Mouse (Mus musculus) kidney, embryonic 16.5 days (tissue): ENCODE results near the gene Sergef. TPM values are rescaled to one million over a fixed set of nuclear protein-coding genes. Genes with fewer than 3 reads are reported as not detected.

Experiments used
- ATAC-seq: fragments of 200-750 bp; cut with Nextera tagmentation; 2 replicates; pipeline ENCODE4 v1.8.0; 2017; ENCODE audit warnings: moderate TSS enrichment; ENCODE audit not compliant: low FRiP score, low TSS enrichment
- H3K27ac ChIP-seq: fragments of 300-500 bp; sonication (generic); 2 replicates; pipeline ENCODE4 v1.5.1; 2014; ENCODE audit warnings: low read length
- H3K27me3 ChIP-seq: fragments of 300-500 bp; sonication (generic); 2 replicates; pipeline ENCODE4 v1.6.1; 2014; ENCODE audit warnings: low read length, control low read depth, mixed read lengths; ENCODE audit not compliant: insufficient read depth
- H3K36me3 ChIP-seq: fragments of 300-500 bp; sonication (generic); 2 replicates; pipeline ENCODE4 v1.6.1; 2014; ENCODE audit warnings: low read length, control low read depth, mixed read lengths; ENCODE audit not compliant: insufficient read depth
- H3K4me1 ChIP-seq: fragments of 300-500 bp; sonication (generic); 2 replicates; pipeline ENCODE4 v1.6.1; 2014; ENCODE audit warnings: low read length, control low read depth, mixed read lengths; ENCODE audit not compliant: insufficient read depth
- H3K4me2 ChIP-seq: fragments of 300-500 bp; sonication (generic); replicated peaks from 2 replicates; pipeline ENCODE4 v1.6.1; 2014; ENCODE audit warnings: low read depth, low read length
- H3K4me3 ChIP-seq: fragments of 300-500 bp; sonication (generic); 2 replicates; pipeline ENCODE4 v1.5.1; 2014; ENCODE audit warnings: mild to moderate bottlenecking, low read length
- H3K9ac ChIP-seq: fragments of 300-500 bp; sonication (generic); replicated peaks from 2 replicates; pipeline ENCODE4 v1.6.1; 2014; ENCODE audit warnings: low read length
- H3K9me3 ChIP-seq: fragments of 300-500 bp; sonication (generic); 2 replicates; pipeline ENCODE4 v1.6.1; 2016; ENCODE audit warnings: low read length, control low read depth
- WGBS: fragments of 180-500 bp; shearing (Covaris S2); extraction: QIAGEN DNeasy Blood & Tissue Kit; methylation state at CpG from one replicate; pipeline ENCODE4 v1.1.7; 2014; 5-methylcytosine and 5-hydroxymethylcytosine counted together
- polyA plus RNA-seq: library from polyadenylated mRNA; unstranded; fragments of >200 nt; fragmentation: Nextera tagmentation; extraction: Ambion mirVana; gene quantifications from 2 replicates; pipeline ENCODE4 v1.2.1, GENCODE M21; 2015

The Sergef gene
- polyA plus RNA-seq, 1 experiment from 2014 or later = 14.7 TPM

GRCm38 (mm10) chr7:46425012-46425411, 214.6 kb downstream of the Sergef start:
- H3K4me2 ChIP-seq = no peak overlapping the region
- H3K4me3 ChIP-seq = no peak overlapping the region
- ATAC-seq = no peak
- no peak overlapping the region for H3K27ac ChIP-seq
- no peaks in the 10 kb centered on the region for H3K27me3 ChIP-seq
- H3K36me3 ChIP-seq = no peaks in the 10 kb centered on the region
- 73% methylated on average over 4 of the region's 4 CpGs for WGBS
- H3K4me1 ChIP-seq = no peaks in the 10 kb centered on the region
- H3K9me3 ChIP-seq = no peaks in the 10 kb centered on the region
- no peak overlapping the region for H3K9ac ChIP-seq

GRCm38 (mm10) chr7:46423951-46424350, 215.7 kb downstream of the Sergef start:
- Histone ChIP-seq H3K27me3 (no peaks in the 10 kb centered on the region), H3K9ac (no peak overlapping the region), H3K36me3 (no peaks in the 10 kb centered on the region), H3K4me2 (no peak overlapping the region), H3K4me1 (no peaks in the 10 kb centered on the region), H3K27ac (no peak overlapping the region), H3K4me3 (no peak overlapping the region), H3K9me3 (no peaks in the 10 kb centered on the region)
- ATAC-seq = no peak
- WGBS = 88% methylated on average over 3 of the region's 3 CpGs

GRCm38 (mm10) chr7:46422764-46423412, 216.7 kb downstream of the Sergef start:
- Histone ChIP-seq H3K27me3 (no peaks in the 10 kb centered on the region), H3K27ac (no peak overlapping the region), H3K4me3 (no peak overlapping the region), H3K4me2 (no peak overlapping the region), H3K9ac (no peak overlapping the region), H3K4me1 (no peaks in the 10 kb centered on the region), H3K9me3 (no peaks in the 10 kb centered on the region), H3K36me3 (no peaks in the 10 kb centered on the region)
- no peak for ATAC-seq
- 64% methylated on average over 18 of the region's 18 CpGs for WGBS

GRCm38 (mm10) chr7:46422052-46422763, 217.4 kb downstream of the Sergef start:
- H3K9me3 ChIP-seq = no peaks in the 10 kb centered on the region
- no peaks in the 10 kb centered on the region for H3K36me3 ChIP-seq
- no peak overlapping the region for H3K27ac ChIP-seq
- no peaks in the 10 kb centered on the region for H3K27me3 ChIP-seq
- no peak for ATAC-seq
- H3K4me3 ChIP-seq = no peak overlapping the region
- no peak overlapping the region for H3K9ac ChIP-seq
- WGBS = 69% methylated on average over 8 of the region's 8 CpGs
- H3K4me1 ChIP-seq = no peaks in the 10 kb centered on the region
- H3K4me2 ChIP-seq = no peak overlapping the region

GRCm38 (mm10) chr7:46421535-46421934, 218.1 kb downstream of the Sergef start:
- no peak overlapping the region for H3K4me3 ChIP-seq
- H3K27ac ChIP-seq = no peak overlapping the region
- H3K36me3 ChIP-seq = no peaks in the 10 kb centered on the region
- no peak for ATAC-seq
- no peaks in the 10 kb centered on the region for H3K27me3 ChIP-seq
- no peak overlapping the region for H3K9ac ChIP-seq
- no peaks in the 10 kb centered on the region for H3K9me3 ChIP-seq
- H3K4me2 ChIP-seq = no peak overlapping the region
- WGBS = 40% methylated on average over 5 of the region's 5 CpGs
- no peaks in the 10 kb centered on the region for H3K4me1 ChIP-seq

- no peak overlapping the region for H3K27ac ChIP-seq
- no peak for ATAC-seq
- H3K4me3 ChIP-seq = no peak overlapping the region
- H3K36me3 ChIP-seq = no peaks in the 10 kb centered on the region
- H3K27me3 ChIP-seq = no peaks in the 10 kb centered on the region
- no peak overlapping the region for H3K4me2 ChIP-seq
- 70% methylated on average over 16 of the region's 16 CpGs for WGBS
- H3K9ac ChIP-seq = no peak overlapping the region
- H3K4me1 ChIP-seq = no peaks in the 10 kb centered on the region
- H3K9me3 ChIP-seq = no peaks in the 10 kb centered on the region
Observed at GRCm38 (mm10) chr7:46418102-46418622, 221.4 kb downstream of the Sergef start.

- WGBS = 69% methylated on average over 7 of the region's 7 CpGs
Observed at GRCm38 (mm10) chr7:46417467-46417866, 222.1 kb downstream of the Sergef start.

GRCm38 (mm10) chr7:46415818-46416425, 223.7 kb downstream of the Sergef start:
- no peak overlapping the region for H3K27ac ChIP-seq
- H3K4me2 ChIP-seq = no peak overlapping the region
- ATAC-seq = no peak

More at GRCm38 (mm10) chr7:46417467-46417866, 222.1 kb downstream of the Sergef start:
- Histone ChIP-seq H3K27me3 (no peaks in the 10 kb centered on the region), H3K4me3 (no peak overlapping the region), H3K9me3 (no peaks in the 10 kb centered on the region), H3K9ac (no peak overlapping the region), H3K27ac (no peak overlapping the region), H3K4me1 (no peaks in the 10 kb centered on the region), H3K36me3 (no peaks in the 10 kb centered on the region), H3K4me2 (no peak overlapping the region)
- no peak for ATAC-seq

GRCm38 (mm10) chr7:46413959-46414725, 225.5 kb downstream of the Sergef start:
- 0 out of 2 replicates have a peak, but pooled peaks cover 5% of the 10 kb centered on the region for H3K4me1 ChIP-seq
- no peak overlapping the region for H3K27ac ChIP-seq
- H3K4me2 ChIP-seq = no peak overlapping the region
- 58% methylated on average over 6 of the region's 6 CpGs for WGBS
- H3K27me3 ChIP-seq = no peaks in the 10 kb centered on the region
- H3K4me3 ChIP-seq = no peak overlapping the region
- H3K9me3 ChIP-seq = no peaks in the 10 kb centered on the region
- no peak for ATAC-seq
- H3K9ac ChIP-seq = no peak overlapping the region
- H3K36me3 ChIP-seq = no peaks in the 10 kb centered on the region

More at GRCm38 (mm10) chr7:46415818-46416425, 223.7 kb downstream of the Sergef start:
- no peak overlapping the region for H3K4me3 ChIP-seq
- H3K9ac ChIP-seq = no peak overlapping the region
- no peaks in the 10 kb centered on the region for H3K36me3 ChIP-seq
- no peaks in the 10 kb centered on the region for H3K4me1 ChIP-seq
- 64% methylated on average over 14 of the region's 14 CpGs for WGBS
- H3K27me3 ChIP-seq = no peaks in the 10 kb centered on the region
- no peaks in the 10 kb centered on the region for H3K9me3 ChIP-seq
